Mouse (Mus musculus) bone marrow, adult 2 months (tissue): ENCODE results near the gene 9630041A04Rik.

Source experiments
- CTCF ChIP-seq: fragments of 200-500 bp; IDR thresholded peaks from 2 replicates; pipeline ENCODE4 v1.5.1; 2011; ENCODE audit warnings: low read length, control low read depth; ENCODE audit not compliant: control insufficient read depth, insufficient read depth
- POLR2A ChIP-seq: fragments of 200-500 bp; IDR thresholded peaks from 2 replicates; pipeline ENCODE4 v1.6.1; 2011; ENCODE audit warnings: low read depth, mild to moderate bottlenecking, control low read depth, low read length, borderline replicate concordance; ENCODE audit not compliant: control insufficient read depth

GRCm38 (mm10) chr9:101911176-101911866 is 49.7 kb downstream of the 9630041A04Rik start:
- no peak for TF ChIP-seq CTCF
- no peak for TF ChIP-seq POLR2A
